Mouse (Mus musculus) midbrain, embryonic 15.5 days (tissue): ENCODE measurements around the gene Il7r. TPM values are rescaled to one million over a fixed set of nuclear protein-coding genes. Genes with fewer than 3 reads are reported as not detected.
"Not testable (repeated sequence)": the region's sequence is repeated elsewhere in the genome, so short reads cannot be mapped to it uniquely, and the experiment has no call there.

Source experiments
- ATAC-seq: fragments of 200-750 bp; cut with Nextera tagmentation; replicated peaks from 2 replicates; pipeline ENCODE4 v1.8.0; 2017; ENCODE audit warnings: moderate TSS enrichment
- H3K27ac ChIP-seq: fragments of 300-500 bp; sonication (generic); 2 replicates; pipeline ENCODE4 v1.5.1; 2015; ENCODE audit warnings: mild to moderate bottlenecking, inconsistent platforms
- H3K27me3 ChIP-seq: fragments of 300-500 bp; sonication (generic); replicated peaks from 2 replicates; pipeline ENCODE4 v1.6.1; 2015; ENCODE audit warnings: inconsistent platforms
- H3K36me3 ChIP-seq: fragments of 300-500 bp; sonication (generic); replicated peaks from 2 replicates; pipeline ENCODE4 v1.6.1; 2015; ENCODE audit warnings: inconsistent platforms
- H3K4me1 ChIP-seq: fragments of 300-500 bp; sonication (generic); 2 replicates; pipeline ENCODE4 v1.6.1; 2015; ENCODE audit warnings: inconsistent platforms
- H3K4me2 ChIP-seq: fragments of 300-500 bp; sonication (generic); 2 replicates; pipeline ENCODE4 v1.6.1; 2015; ENCODE audit warnings: inconsistent platforms, mild to moderate bottlenecking, moderate library complexity
- H3K4me3 ChIP-seq: fragments of 300-500 bp; sonication (generic); 2 replicates; pipeline ENCODE4 v1.5.1; 2015; ENCODE audit warnings: mild to moderate bottlenecking, inconsistent platforms
- H3K9ac ChIP-seq: fragments of 300-500 bp; sonication (generic); 2 replicates; pipeline ENCODE4 v1.6.1; 2015; ENCODE audit warnings: mild to moderate bottlenecking, inconsistent platforms
- H3K9me3 ChIP-seq: fragments of 300-500 bp; sonication (generic); 2 replicates; pipeline ENCODE4 v1.6.1; 2016; ENCODE audit warnings: inconsistent platforms
- WGBS: fragments of 180-500 bp; shearing (Covaris S2); methylation state at CpG from one replicate; pipeline ENCODE4 v1.1.7; 2015; ENCODE audit warnings: mixed read lengths; 5-methylcytosine and 5-hydroxymethylcytosine counted together
- polyA plus RNA-seq: library from polyadenylated mRNA; unstranded; fragments of >200 nt; fragmentation: Nextera tagmentation; extraction: Ambion mirVana; gene quantifications from 2 replicates; pipeline ENCODE4 v1.2.1, GENCODE M21; 2015

The Il7r gene
- polyA plus RNA-seq: not detected in 2 replicates

GRCm38 (mm10) chr15:9530076-9530475 is at the start of gene Il7r:
TSS of gene Il7r (minus strand) at chr15:9530176.
- ATAC-seq: no peak
- no peak within 1 kb of the TSS for H3K4me3 ChIP-seq

GRCm38 (mm10) chr15:9577303-9577702 is 47.3 kb upstream of the Il7r start:
- Histone ChIP-seq H3K4me1 (no peaks in the 10 kb centered on the region), H3K4me3 (no peak overlapping the region), H3K27ac (no peak overlapping the region), H3K36me3 (no peaks in the 10 kb centered on the region), H3K27me3 (no peaks in the 10 kb centered on the region), H3K4me2 (no peak overlapping the region), H3K9me3 (no peaks in the 10 kb centered on the region), H3K9ac (no peak overlapping the region)
- WGBS: 90% methylated on average over 4 of the region's 4 CpGs
- no peak for ATAC-seq

More at GRCm38 (mm10) chr15:9530076-9530475, at the start of gene Il7r:
- H3K4me2 ChIP-seq: no peak within 1 kb of the TSS
- no peak within 1 kb of the TSS for H3K9ac ChIP-seq
- no peak within 1 kb of the TSS for H3K27ac ChIP-seq
- no peaks in the 10 kb centered on the region for H3K9me3 ChIP-seq
- WGBS: 85% methylated on average over 4 of the region's 4 CpGs
- no peaks in the 10 kb centered on the region for H3K36me3 ChIP-seq
- H3K27me3 ChIP-seq: no peaks in the 10 kb centered on the region
- H3K4me1 ChIP-seq: no peaks in the 10 kb centered on the region

GRCm38 (mm10) chr15:9574796-9575195 is 44.8 kb upstream of the Il7r start:
- H3K27me3 ChIP-seq: no peaks in the 10 kb centered on the region
- ATAC-seq: no peak
- H3K4me3 ChIP-seq: no peak overlapping the region
- 88% methylated on average over 5 of the region's 5 CpGs for WGBS
- no peaks in the 10 kb centered on the region for H3K4me1 ChIP-seq
- no peaks in the 10 kb centered on the region for H3K9me3 ChIP-seq
- no peak overlapping the region for H3K9ac ChIP-seq
- H3K27ac ChIP-seq: no peak overlapping the region
- H3K4me2 ChIP-seq: no peak overlapping the region
- no peaks in the 10 kb centered on the region for H3K36me3 ChIP-seq

- H3K27ac ChIP-seq: no peak overlapping the region
- WGBS: 92% methylated on average over 4 of the region's 4 CpGs
Observed at GRCm38 (mm10) chr15:9573361-9573760, 43.4 kb upstream of the Il7r start.

GRCm38 (mm10) chr15:9572664-9573063 is 42.7 kb upstream of the Il7r start:
- no peak overlapping the region for H3K4me3 ChIP-seq
- no peaks in the 10 kb centered on the region for H3K4me1 ChIP-seq
- H3K9ac ChIP-seq: no peak overlapping the region
- no peaks in the 10 kb centered on the region for H3K9me3 ChIP-seq
- H3K4me2 ChIP-seq: no peak overlapping the region
- WGBS: 94% methylated on average over 7 of the region's 7 CpGs
- no peaks in the 10 kb centered on the region for H3K27me3 ChIP-seq
- ATAC-seq: no peak
- no peak overlapping the region for H3K27ac ChIP-seq
- no peaks in the 10 kb centered on the region for H3K36me3 ChIP-seq

More at GRCm38 (mm10) chr15:9573361-9573760, 43.4 kb upstream of the Il7r start:
- H3K4me1 ChIP-seq: no peaks in the 10 kb centered on the region
- H3K4me2 ChIP-seq: no peak overlapping the region
- H3K36me3 ChIP-seq: no peaks in the 10 kb centered on the region
- H3K9ac ChIP-seq: no peak overlapping the region
- no peaks in the 10 kb centered on the region for H3K9me3 ChIP-seq
- ATAC-seq: no peak
- H3K27me3 ChIP-seq: no peaks in the 10 kb centered on the region
- no peak overlapping the region for H3K4me3 ChIP-seq

DNA sequence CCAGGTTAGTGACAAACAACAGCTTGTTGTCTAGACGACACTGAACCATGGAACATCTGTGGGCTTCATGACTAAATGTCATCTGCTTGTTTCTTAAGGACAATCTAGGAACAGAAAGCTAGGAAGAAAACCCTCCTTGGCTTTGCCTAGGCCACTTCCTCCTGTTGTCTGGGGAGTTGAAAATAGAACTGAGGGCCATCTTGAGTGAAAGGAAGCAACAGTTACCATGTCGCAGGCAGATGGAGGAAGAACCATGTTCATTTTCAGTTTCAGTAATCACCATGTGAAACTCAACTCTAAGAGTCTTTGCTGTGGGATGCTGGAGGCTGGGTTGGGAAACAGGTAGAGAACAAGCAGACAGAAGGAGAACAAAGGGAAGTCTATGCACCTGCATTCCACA is 41.9 kb upstream of the Il7r start:
- Histone ChIP-seq H3K4me1 (no peaks in the 10 kb centered on the region), H3K27ac (no peak overlapping the region), H3K9me3 (no peaks in the 10 kb centered on the region), H3K9ac (no peak overlapping the region), H3K4me3 (no peak overlapping the region), H3K27me3 (no peaks in the 10 kb centered on the region), H3K36me3 (no peaks in the 10 kb centered on the region), H3K4me2 (no peak overlapping the region)
- no peak for ATAC-seq
- 89% methylated on average over 2 of the region's 2 CpGs for WGBS

DNA sequence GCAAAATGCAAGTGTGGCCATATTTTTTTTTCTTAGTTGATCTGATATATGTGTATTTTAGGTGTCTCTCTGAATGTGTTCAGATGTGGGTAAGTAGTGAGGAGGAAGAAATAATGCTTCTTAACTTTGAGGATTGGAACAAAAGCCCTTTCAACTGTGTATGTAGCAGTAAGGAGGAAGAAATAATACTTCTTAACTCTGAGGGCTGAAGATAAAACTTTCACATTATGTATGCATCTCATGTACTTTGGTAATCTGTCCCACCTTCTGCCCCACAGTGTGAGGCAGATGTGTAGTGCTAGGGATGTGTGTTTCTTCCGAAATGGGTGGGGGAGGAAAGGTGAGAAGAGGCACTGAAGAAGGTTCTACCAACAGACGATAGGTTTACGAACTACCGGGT is 37.3 kb upstream of the Il7r start:
- Histone ChIP-seq H3K27ac (no peak overlapping the region), H3K27me3 (no peaks in the 10 kb centered on the region), H3K4me2 (no peak overlapping the region), H3K9ac (no peak overlapping the region), H3K36me3 (no peaks in the 10 kb centered on the region), H3K4me1 (no peaks in the 10 kb centered on the region), H3K9me3 (no peaks in the 10 kb centered on the region), H3K4me3 (no peak overlapping the region)
- WGBS: 82% methylated on average over 4 of the region's 4 CpGs
- no peak for ATAC-seq

DNA sequence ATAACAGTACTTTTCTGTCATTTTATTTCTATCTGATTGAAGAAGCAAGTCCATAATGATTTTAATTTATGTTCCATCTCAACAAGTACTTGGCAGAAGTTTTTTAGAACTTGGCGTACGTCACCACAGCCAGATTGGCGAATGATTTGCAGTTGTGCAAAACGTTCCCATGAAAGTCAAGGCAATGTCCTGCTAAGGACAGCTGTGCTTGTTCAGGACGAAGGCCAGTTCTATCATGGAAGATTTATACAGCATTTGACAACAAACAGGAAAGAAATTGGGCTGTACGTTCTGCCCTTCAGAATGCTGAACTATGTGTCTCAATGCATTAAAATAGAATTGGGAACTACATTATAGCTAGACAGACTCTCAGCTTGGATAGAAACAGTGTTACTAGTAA is 35.4 kb upstream of the Il7r start:
- H3K36me3 ChIP-seq: no peaks in the 10 kb centered on the region
- H3K27me3 ChIP-seq: no peaks in the 10 kb centered on the region
- H3K4me1 ChIP-seq: no peaks in the 10 kb centered on the region
- H3K9ac ChIP-seq: no peak overlapping the region
- no peak overlapping the region for H3K27ac ChIP-seq
- no peaks in the 10 kb centered on the region for H3K9me3 ChIP-seq
- 86% methylated on average over 6 of the region's 6 CpGs for WGBS
- no peak for ATAC-seq
- no peak overlapping the region for H3K4me3 ChIP-seq
- no peak overlapping the region for H3K4me2 ChIP-seq

DNA sequence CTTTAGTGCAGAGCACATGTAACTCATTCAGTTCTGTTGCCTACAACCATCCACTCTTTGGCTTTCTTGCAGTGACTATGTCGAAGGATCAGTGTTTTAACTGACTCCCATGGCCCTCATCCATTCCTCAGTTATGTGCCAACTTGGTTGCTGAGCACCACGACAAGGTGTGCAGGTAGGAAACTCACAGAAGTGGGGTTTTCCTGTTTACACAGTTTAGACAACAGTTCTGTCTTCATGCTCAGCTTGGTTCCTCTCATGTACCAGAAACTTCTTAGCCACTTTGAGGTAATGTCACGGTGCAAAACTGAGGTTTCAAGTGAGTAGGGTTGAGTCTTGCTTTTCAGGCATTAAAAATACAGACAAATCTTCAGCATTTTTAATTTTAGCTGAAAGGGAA is 34.2 kb upstream of the Il7r start:
- Histone ChIP-seq H3K4me2 (no peak overlapping the region), H3K27me3 (no peaks in the 10 kb centered on the region), H3K4me1 (no peaks in the 10 kb centered on the region), H3K9ac (no peak overlapping the region), H3K36me3 (no peaks in the 10 kb centered on the region), H3K4me3 (no peak overlapping the region), H3K9me3 (no peaks in the 10 kb centered on the region), H3K27ac (no peak overlapping the region)
- 83% methylated on average over 3 of the region's 3 CpGs for WGBS
- ATAC-seq: no peak

DNA sequence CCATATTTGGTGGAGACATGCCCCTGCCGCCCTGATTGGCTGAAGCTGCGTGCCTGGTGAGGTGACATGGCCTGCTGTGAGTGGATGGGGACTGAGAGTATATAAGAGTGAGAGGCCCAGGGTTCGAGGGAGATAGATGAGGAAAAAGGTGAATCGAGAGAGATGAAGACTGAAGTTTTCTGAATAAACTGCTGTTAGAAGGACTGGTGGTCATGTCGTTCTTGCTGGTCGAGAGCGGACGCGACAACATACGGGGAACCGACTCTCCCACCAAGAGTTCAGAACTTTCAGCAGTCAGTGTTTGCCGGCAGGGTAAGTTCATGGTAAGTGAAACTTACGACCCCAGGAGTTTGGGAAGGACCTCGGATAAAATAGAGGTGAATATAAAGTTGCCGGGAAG is 27.3 kb upstream of the Il7r start:
- H3K27ac ChIP-seq, H3K4me3 ChIP-seq, H3K4me1 ChIP-seq, ATAC-seq, H3K9me3 ChIP-seq, H3K4me2 ChIP-seq, H3K36me3 ChIP-seq, H3K27me3 ChIP-seq, H3K9ac ChIP-seq: not testable (repeated sequence)
- WGBS: 94% methylated on average over 15 of the region's 15 CpGs

DNA sequence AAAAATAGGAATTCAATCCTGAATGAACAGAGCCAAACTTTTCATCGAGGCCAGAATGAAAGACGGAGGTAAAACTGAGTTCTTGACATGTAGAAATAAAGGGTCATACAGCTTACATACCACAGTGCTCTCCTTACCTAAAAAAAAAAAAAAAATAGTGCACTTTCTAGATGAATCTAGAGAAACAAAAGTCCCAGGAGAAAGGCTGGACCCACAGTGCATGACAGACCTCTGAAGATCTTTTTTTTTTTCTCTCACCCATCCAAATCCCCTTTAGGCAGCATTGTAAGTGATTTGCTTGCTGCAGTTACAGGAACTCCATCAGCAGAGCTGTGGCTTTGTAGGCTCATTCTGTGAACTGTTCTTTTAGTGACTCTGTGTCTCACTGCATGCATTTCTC is 19.0 kb upstream of the Il7r start:
- Histone ChIP-seq H3K36me3 (no peaks in the 10 kb centered on the region), H3K4me2 (no peak overlapping the region), H3K4me1 (no peaks in the 10 kb centered on the region), H3K9me3 (no peaks in the 10 kb centered on the region), H3K4me3 (no peak overlapping the region), H3K27me3 (no peaks in the 10 kb centered on the region), H3K27ac (no peak overlapping the region), H3K9ac (no peak overlapping the region)
- WGBS: 74% methylated on average over 2 of the region's 2 CpGs
- ATAC-seq: no peak

DNA sequence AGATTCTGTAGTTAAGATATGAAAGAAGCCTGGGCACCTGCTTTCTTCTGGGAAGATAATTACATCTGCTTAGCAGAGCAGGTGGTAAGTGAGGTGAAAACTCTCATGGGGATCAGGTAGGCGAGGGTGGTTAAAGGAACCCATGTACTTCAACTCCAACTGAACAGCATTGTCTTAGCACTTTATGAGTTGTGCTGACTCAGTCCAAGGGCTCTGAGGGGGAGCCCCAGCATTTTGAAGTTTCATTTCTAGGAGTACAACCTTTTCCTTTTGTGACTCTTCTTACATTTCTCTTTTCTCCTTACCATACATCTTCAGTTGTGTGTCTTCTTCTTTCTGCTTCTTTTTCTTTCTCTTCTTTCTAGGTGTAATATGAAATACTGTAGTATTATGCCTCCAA is 5.2 kb upstream of the Il7r start:
- H3K27me3 ChIP-seq: no peaks in the 10 kb centered on the region
- no peak for ATAC-seq
- no peak overlapping the region for H3K4me3 ChIP-seq
- H3K4me1 ChIP-seq: no peaks in the 10 kb centered on the region
- H3K9ac ChIP-seq: no peak overlapping the region
- no peaks in the 10 kb centered on the region for H3K36me3 ChIP-seq
- no peaks in the 10 kb centered on the region for H3K9me3 ChIP-seq
- no peak overlapping the region for H3K4me2 ChIP-seq
- WGBS: 75% methylated on average over 1 of the region's 1 CpGs
- H3K27ac ChIP-seq: no peak overlapping the region

DNA sequence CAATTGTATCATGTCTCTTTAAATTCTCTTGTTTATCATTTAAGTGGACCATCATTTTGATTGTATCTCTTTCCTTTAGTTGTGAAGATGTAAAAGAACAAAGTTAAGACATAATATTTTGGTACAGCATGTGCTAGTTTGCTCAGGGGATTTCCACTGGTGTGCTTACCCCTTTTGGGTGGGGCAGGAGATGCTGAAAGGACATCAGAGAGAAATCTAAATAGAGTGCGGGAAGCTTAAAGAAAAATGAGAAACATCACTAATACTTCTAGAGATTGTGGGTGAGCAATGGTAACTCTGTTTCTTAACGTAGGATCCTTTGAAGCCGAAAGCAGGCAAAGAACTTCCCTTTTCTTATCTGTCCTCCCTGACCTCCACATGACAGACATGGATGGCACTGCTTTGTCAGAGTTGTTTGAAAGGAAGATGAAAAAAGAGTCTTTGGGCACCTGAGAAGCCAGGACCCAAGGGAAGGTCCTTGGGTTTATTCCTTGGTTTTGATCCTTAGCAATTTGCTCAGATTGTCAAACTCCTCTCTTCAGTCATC is 3.5 kb upstream of the Il7r start:
- Histone ChIP-seq H3K9ac (no peak overlapping the region), H3K36me3 (no peaks in the 10 kb centered on the region), H3K27ac (no peak overlapping the region), H3K9me3 (no peaks in the 10 kb centered on the region), H3K27me3 (no peaks in the 10 kb centered on the region), H3K4me2 (no peak overlapping the region), H3K4me1 (no peaks in the 10 kb centered on the region), H3K4me3 (no peak overlapping the region)
- 89% methylated on average over 3 of the region's 3 CpGs for WGBS
- ATAC-seq: no peak
